Mouse (Mus musculus) left cerebral cortex, adult 2 months (tissue): ENCODE measurements around the gene DXBay18. TPM values are rescaled to one million over a fixed set of nuclear protein-coding genes. Genes with fewer than 3 reads are reported as not detected.
"Not testable (repeated sequence)": the region's sequence is repeated elsewhere in the genome, so short reads cannot be mapped to it uniquely, and the experiment has no call there.

Source experiments
- DNase-seq, 2 experiments: peaks; one replicate each; pipeline ENCODE4 v3.0.0; 2021 to 2022; ENCODE audit warnings: low spot score in 2 of 2, mixed read lengths in 1 of 2; ENCODE audit errors: extremely low spot score in 1 of 2
- H3K27ac ChIP-seq: fragments of 200-600 bp; 2 replicates; pipeline ENCODE4 v1.8.1; 2022
- H3K4me3 ChIP-seq: fragments of 200-600 bp; 2 replicates; pipeline ENCODE4 v1.8.1; 2022
- intact Hi-C: fragments of 180-260 bp; cut with DNase I; formaldehyde crosslinking; loops from one replicate; pipeline ENCODE4 v1.15.1; 2025
- long read RNA-seq, 2 experiments: library from polyadenylated mRNA; stranded (forward); transcript quantifications; one replicate each; pipeline ENCODE4 v2.0.0; 2021; ENCODE audit warnings: borderline mapping rate in 2 of 2
- total RNA-seq, 2 experiments: library from RNA; stranded (reverse); gene quantifications; 2 replicates each; pipeline ENCODE4 v1.2.3; 2021

Gene DXBay18
- total RNA-seq: under 1 TPM in 1 of 2 experiments, not detected in 1; 0.63 TPM
- long read RNA-seq, experiment 1: 0 reads
- long read RNA-seq, experiment 2: 0 reads

GRCm38 (mm10) chrX:73149350-73149749 lies at the start of gene DXBay18:
TSS of gene DXBay18 (minus strand) at chrX:73149450.
- intact Hi-C loops, H3K4me3 ChIP-seq, DNase-seq, H3K27ac ChIP-seq: not testable (repeated sequence)

- intact Hi-C loops, H3K4me3 ChIP-seq, H3K27ac ChIP-seq: not testable (repeated sequence)
- DNase-seq: peak in 1 of 2 experiments; percentile 10
These were observed 42.7 kb upstream of the DXBay18 start, which contains the start of gene Xlr3b for GRCm38 (mm10) chrX:73191934-73192333. TSS of gene Xlr3b (plus strand) at chrX:73192207.

GRCm38 (mm10) chrX:73176889-73177288 lies 27.6 kb upstream of the DXBay18 start, which contains the start of gene Spin2d:
TSS of gene Spin2d (minus strand) at chrX:73176989.
- intact Hi-C loops, H3K4me3 ChIP-seq, DNase-seq: not testable (repeated sequence)

GRCm38 (mm10) chrX:73148496-73148895 lies 754 bp downstream of the DXBay18 start, which contains the start of gene Xlr5b:
TSS of gene Xlr5b (plus strand) at chrX:73148796.
- DNase-seq, H3K4me3 ChIP-seq, intact Hi-C loops, H3K27ac ChIP-seq: not testable (repeated sequence)

More at GRCm38 (mm10) chrX:73176889-73177288, 27.6 kb upstream of the DXBay18 start, which contains the start of gene Spin2d:
- H3K27ac ChIP-seq: not testable (repeated sequence)

- H3K4me3 ChIP-seq, H3K27ac ChIP-seq, intact Hi-C loops, DNase-seq: not testable (repeated sequence)
These were observed 6.0 kb downstream of the DXBay18 start for GRCm38 (mm10) chrX:73143218-73143618.

- H3K4me3 ChIP-seq, H3K27ac ChIP-seq, DNase-seq, intact Hi-C loops: not testable (repeated sequence)
These were observed 26.1 kb downstream of the DXBay18 start for GRCm38 (mm10) chrX:73122859-73123829.

- intact Hi-C loops, DNase-seq, H3K27ac ChIP-seq, H3K4me3 ChIP-seq: not testable (repeated sequence)
These were observed 32.5 kb downstream of the DXBay18 start, which contains the start of gene Gm14685 for GRCm38 (mm10) chrX:73116747-73117146. TSS of gene Gm14685 (plus strand) at chrX:73117047.

GRCm38 (mm10) chrX:73096941-73097508 lies 52.2 kb downstream of the DXBay18 start, which contains the start of gene Xlr3a:
TSS of gene Xlr3a (minus strand) at chrX:73097095.
- H3K27ac ChIP-seq, DNase-seq, H3K4me3 ChIP-seq, intact Hi-C loops: not testable (repeated sequence)

Other genes starting within 250 kb of the DXBay18 start
- gene Cetn2, start 231.0 kb downstream of the DXBay18 start, total RNA-seq: 10 to 100 TPM; 51.0 to 52.9 TPM
- gene Nsdhl, start 230.9 kb downstream of the DXBay18 start, total RNA-seq: 10 to 100 TPM; 20.3 to 23.2 TPM
- gene Zfp185, start 162.1 kb downstream of the DXBay18 start, total RNA-seq: under 1 TPM; 0.37 to 0.84 TPM
- under 1 TPM; 0.21 to 0.25 TPM for gene Pnma5, start 112.3 kb downstream of the DXBay18 start, total RNA-seq
- 10 to 100 TPM; 14.4 to 16.3 TPM for gene Pnma3, start 84.7 kb downstream of the DXBay18 start, total RNA-seq
- 1 to 10 TPM in 1 of 2 experiments, not detected in 1; 1.0 TPM for gene Xlr4a, start 67.0 kb downstream of the DXBay18 start, total RNA-seq
- gene Xlr3a, start 52.4 kb downstream of the DXBay18 start, total RNA-seq: 1 to 10 TPM; 1.4 to 3.3 TPM
- 1 to 10 TPM in 1 of 2 experiments, under 1 TPM in 1; 0.93 to 2.7 TPM for gene Gm14685, start 32.4 kb downstream of the DXBay18 start, total RNA-seq
- not detected for gene Xlr5b, start 654 bp downstream of the DXBay18 start, total RNA-seq
- gene Spin2d, start 27.5 kb upstream of the DXBay18 start, total RNA-seq: not detected
- 1 to 10 TPM in 1 of 2 experiments, under 1 TPM in 1; 0.26 to 8.9 TPM for gene Xlr3b, start 42.8 kb upstream of the DXBay18 start, total RNA-seq
- 1 to 10 TPM in 1 of 2 experiments, not detected in 1; 2.0 TPM for gene Xlr4b, start 64.9 kb upstream of the DXBay18 start, total RNA-seq
- gene F8a, start 78.8 kb upstream of the DXBay18 start, total RNA-seq: 10 to 100 TPM; 16.3 to 18.6 TPM
- not detected for gene Xlr4c, start 93.7 kb upstream of the DXBay18 start, total RNA-seq
- not detected for gene Xlr3c, start 115.9 kb upstream of the DXBay18 start, total RNA-seq
- not detected for gene Xlr5a, start 143.5 kb upstream of the DXBay18 start, total RNA-seq
- gene Xlr5c, start 143.5 kb upstream of the DXBay18 start, total RNA-seq: not detected
- gene Gm45015, start 187.4 kb upstream of the DXBay18 start, total RNA-seq: not detected
- 10 to 100 TPM; 18.6 to 21.3 TPM for gene Zfp275, start 193.2 kb upstream of the DXBay18 start, total RNA-seq
- under 1 TPM in 1 of 2 experiments, not detected in 1; 0.20 TPM for gene Gm18336, start 249.3 kb upstream of the DXBay18 start, total RNA-seq